Mouse (Mus musculus) heart, embryonic 15.5 days (tissue): ENCODE results near the gene Catsperz. TPM values are rescaled to one million over a fixed set of nuclear protein-coding genes. Genes with fewer than 3 reads are reported as not detected.
"Not testable (repeated sequence)": the region's sequence is repeated elsewhere in the genome, so short reads cannot be mapped to it uniquely, and the experiment has no call there.

ENCODE experiments used
- ATAC-seq: fragments of 200-750 bp; cut with Nextera tagmentation; replicated peaks from 2 replicates; pipeline ENCODE4 v1.8.0; 2017; ENCODE audit warnings: low read depth, moderate TSS enrichment; ENCODE audit not compliant: insufficient number of reproducible peaks, insufficient read depth, low FRiP score
- H3K27ac ChIP-seq: fragments of 300-500 bp; sonication (generic); 2 replicates; pipeline ENCODE4 v1.5.1; 2015; ENCODE audit warnings: mild to moderate bottlenecking, inconsistent platforms
- H3K27me3 ChIP-seq: fragments of 300-500 bp; sonication (generic); 2 replicates; pipeline ENCODE4 v1.6.1; 2015; ENCODE audit warnings: inconsistent platforms
- H3K36me3 ChIP-seq: fragments of 300-500 bp; sonication (generic); 2 replicates; pipeline ENCODE4 v1.6.1; 2015; ENCODE audit warnings: mild to moderate bottlenecking, inconsistent platforms
- H3K4me1 ChIP-seq: fragments of 300-500 bp; sonication (generic); replicated peaks from 2 replicates; pipeline ENCODE4 v1.6.1; 2015; ENCODE audit warnings: inconsistent platforms
- H3K4me2 ChIP-seq: fragments of 300-500 bp; sonication (generic); 2 replicates; pipeline ENCODE4 v1.6.1; 2015; ENCODE audit warnings: inconsistent platforms, mild to moderate bottlenecking, moderate library complexity
- H3K4me3 ChIP-seq: fragments of 300-500 bp; sonication (generic); 2 replicates; pipeline ENCODE4 v1.5.1; 2015; ENCODE audit warnings: mild to moderate bottlenecking, inconsistent platforms
- H3K9ac ChIP-seq: fragments of 300-500 bp; sonication (generic); 2 replicates; pipeline ENCODE4 v1.6.1; 2015; ENCODE audit warnings: mild to moderate bottlenecking, inconsistent platforms
- H3K9me3 ChIP-seq: fragments of 300-500 bp; sonication (generic); replicated peaks from 2 replicates; pipeline ENCODE4 v1.6.1; 2016; ENCODE audit warnings: inconsistent platforms
- WGBS: fragments of 180-500 bp; shearing (Covaris S2); methylation state at CpG from one replicate; pipeline ENCODE4 v1.1.7; 2015; ENCODE audit warnings: mixed read lengths; 5-methylcytosine and 5-hydroxymethylcytosine counted together
- polyA plus RNA-seq: library from polyadenylated mRNA; unstranded; fragments of >200 nt; fragmentation: Nextera tagmentation; extraction: Ambion mirVana; gene quantifications from 2 replicates; pipeline ENCODE4 v1.2.1, GENCODE M21; 2015

The Catsperz gene
- polyA plus RNA-seq, 1 experiment from 2014 or later = 1.9 TPM

DNA sequence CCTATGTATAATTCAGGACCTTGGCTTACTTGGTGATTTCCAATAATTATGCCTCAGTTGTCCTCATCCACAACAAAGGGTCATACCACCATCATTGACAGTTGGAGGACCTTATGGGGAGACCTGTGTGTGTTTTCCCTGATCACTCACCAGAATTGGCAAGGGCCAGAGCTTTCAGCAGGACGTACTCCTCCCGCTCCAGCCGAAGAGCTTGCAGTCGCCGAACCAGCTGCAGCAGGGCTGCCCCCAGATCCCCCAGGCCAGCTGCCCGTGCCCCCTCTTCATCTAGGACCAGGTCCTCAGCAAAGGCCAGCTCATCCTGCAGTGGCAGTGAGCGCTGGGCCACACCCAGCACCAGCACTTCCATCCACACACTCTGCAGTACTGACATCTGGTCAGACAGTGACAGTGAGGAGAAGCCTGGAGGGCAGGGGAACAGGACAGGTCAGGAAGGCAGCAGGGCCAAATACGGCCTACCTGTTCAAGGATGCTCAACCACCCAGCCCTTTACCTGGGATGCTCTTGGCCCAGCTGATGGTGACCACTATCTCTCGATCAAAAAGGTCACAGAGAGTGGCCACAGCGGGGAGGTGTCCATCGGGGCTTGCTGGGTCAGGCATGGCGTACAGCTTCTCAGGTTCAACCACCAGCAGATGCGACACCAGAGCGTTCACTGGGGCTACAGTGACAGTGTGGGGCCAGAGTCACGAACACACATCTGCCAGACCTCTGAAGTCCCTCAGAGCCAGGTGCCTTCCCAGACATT is 12.8 kb downstream of the Catsperz start:
- H3K27me3 ChIP-seq = no peaks in the 10 kb centered on the region
- H3K27ac ChIP-seq = no peak overlapping the region
- H3K36me3 ChIP-seq = peaks cover 32% of the 10 kb centered on the region
- H3K9me3 ChIP-seq = no peaks in the 10 kb centered on the region
- no peak for ATAC-seq
- H3K4me2 ChIP-seq = no peak overlapping the region
- H3K9ac ChIP-seq = no peak overlapping the region
- H3K4me1 ChIP-seq = peaks cover 29% of the 10 kb centered on the region
- WGBS = 89% methylated on average over 15 of the region's 15 CpGs
- no peak overlapping the region for H3K4me3 ChIP-seq

DNA sequence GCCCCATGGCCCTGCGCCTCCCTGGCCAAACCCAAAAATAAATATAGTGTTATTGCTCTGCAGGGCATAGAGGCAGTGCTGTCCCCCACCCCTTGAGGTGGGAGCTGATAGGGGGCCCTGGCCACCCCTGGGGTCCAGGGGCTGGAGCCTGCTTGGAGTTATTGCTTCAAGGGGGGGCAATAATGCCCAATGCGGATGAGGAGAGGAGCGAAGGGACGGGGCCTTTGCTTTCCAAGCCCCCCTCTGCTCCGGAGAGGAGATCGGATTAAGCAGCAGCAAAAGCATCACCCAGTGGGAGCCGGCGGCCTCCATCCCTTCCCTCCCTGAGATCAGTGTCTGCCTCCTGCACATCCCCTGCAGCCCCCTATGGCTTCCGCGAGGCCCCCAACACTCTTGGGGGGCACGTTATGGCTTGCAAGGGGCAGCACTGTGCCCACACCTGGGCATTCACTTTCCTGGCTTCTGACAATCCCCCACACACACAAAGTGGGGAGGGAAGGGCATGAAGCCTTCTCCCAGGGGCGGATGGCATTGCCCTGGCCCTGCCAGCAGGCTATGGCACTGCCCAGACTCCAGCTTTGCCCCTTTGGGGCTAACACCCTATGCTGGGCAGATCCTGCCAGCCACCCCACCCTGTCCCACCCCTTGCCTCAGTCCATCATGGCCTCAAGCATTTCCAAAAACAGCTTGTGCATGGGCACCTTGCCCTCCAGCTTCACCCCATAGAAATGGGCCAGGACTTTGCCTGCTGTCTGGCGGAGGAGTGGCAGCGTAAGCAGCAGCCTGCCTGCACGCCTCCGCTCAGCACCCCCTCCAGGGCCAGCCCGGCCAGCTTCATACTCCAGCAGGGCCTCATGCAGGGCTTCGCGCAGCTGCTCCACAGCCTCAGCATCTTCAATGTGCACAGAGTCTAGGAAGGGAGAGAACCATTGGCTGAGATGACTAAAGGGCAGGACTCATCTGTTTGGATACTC is 13.8 kb downstream of the Catsperz start:
- no peaks in the 10 kb centered on the region for H3K27me3 ChIP-seq
- H3K4me1 ChIP-seq = peaks cover 34% of the 10 kb centered on the region
- 81% methylated on average over 19 of the region's 19 CpGs for WGBS
- peak overlapping the region; percentile 21 for H3K4me3 ChIP-seq
- 0 out of 2 replicates have a peak overlapping the region, but pooled peaks have one; percentile 10 for H3K9ac ChIP-seq
- H3K4me2 ChIP-seq = peak overlapping the region; percentile 83
- no peak for ATAC-seq
- peaks cover 39% of the 10 kb centered on the region for H3K36me3 ChIP-seq
- 0 out of 2 replicates have a peak overlapping the region, but pooled peaks have one; percentile 32 for H3K27ac ChIP-seq
- H3K9me3 ChIP-seq = no peaks in the 10 kb centered on the region

DNA sequence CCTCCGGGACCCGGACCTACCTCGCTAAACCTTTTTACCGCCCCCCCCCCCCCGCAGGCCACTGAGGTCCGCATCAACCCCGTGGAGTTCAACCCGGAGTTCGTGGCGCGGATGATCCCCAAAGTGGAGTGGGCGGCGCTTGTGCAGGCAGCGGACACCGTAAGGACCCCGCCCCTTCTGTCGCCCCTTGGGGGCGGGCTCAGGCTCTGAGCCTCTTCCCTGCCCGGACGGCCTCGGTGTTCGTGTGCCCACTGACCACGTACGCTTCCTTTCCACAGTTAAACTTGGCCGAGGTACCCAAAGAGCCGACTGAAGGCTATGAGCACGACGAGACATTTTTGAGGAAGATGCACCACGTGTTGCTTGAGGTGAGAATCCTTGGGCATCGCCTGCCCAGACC is 14.9 kb downstream of the Catsperz start:
- Histone ChIP-seq H3K4me3 (peak overlapping the region; percentile 80), H3K4me1 (peaks cover 34% of the 10 kb centered on the region), H3K27ac (peak overlapping the region; percentile 100), H3K4me2 (peak overlapping the region; percentile 83), H3K36me3 (peaks cover 48% of the 10 kb centered on the region), H3K9ac (peak overlapping the region; percentile 76)
- under 1% methylated on average over 30 of the region's 30 CpGs for WGBS
- peak; percentile 32 for ATAC-seq
- H3K9me3 ChIP-seq, H3K27me3 ChIP-seq: not testable (repeated sequence)

DNA sequence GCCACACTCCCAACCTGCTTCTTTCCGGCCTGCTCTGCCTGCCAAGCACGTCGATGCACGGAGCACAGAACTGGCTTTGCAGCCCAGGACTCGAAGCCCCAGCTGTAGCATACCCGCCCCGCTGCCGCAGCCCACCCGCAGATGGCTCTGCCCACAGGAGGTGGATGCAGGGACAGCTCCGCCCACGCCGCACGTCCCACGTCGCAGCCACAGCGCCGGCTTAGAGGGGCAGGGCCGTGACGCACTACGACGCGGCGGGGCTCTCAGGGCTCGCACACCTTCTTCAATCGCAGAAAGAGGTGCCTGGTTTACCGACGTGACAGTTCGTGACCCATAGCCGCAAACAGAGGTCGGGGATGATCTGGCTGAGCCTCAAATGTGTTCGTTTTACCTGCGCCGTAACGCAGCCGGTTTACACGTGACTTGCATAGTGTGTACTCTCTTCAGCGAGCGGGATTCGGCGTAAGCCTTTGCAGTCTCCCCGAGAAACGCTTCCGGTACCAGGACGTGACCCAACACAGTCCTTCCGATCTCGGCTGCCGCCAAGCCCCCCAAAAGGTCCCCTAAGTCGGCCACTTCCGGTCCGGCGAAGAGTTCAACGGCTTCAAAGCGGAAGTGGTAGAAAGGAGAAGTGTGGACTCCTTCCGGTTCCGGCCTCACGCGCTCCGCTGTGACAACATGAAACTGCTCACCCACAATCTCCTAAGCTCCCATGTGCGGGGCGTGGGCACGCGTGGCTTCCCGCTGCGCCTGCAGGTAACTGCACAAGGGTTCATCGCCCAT is 15.5 kb downstream of the Catsperz start, which contains the start of the genes Trmt112 and Prdx5:
Trmt112 (plus strand) TSS at position 192 of the 783 bp plus-strand sequence.
Prdx5 (minus strand) TSS at position 600 of the 783 bp plus-strand sequence.
- Histone ChIP-seq H3K9ac (peak within 1 kb of the TSS; percentile 76), H3K9me3 (no peaks in the 10 kb centered on the region), H3K4me3 (peak within 1 kb of the TSS; percentile 80), H3K27me3 (no peaks in the 10 kb centered on the region), H3K36me3 (peaks cover 54% of the 10 kb centered on the region), H3K4me2 (peak within 1 kb of the TSS; percentile 83), H3K4me1 (peaks cover 30% of the 10 kb centered on the region), H3K27ac (peak within 1 kb of the TSS; percentile 100)
- WGBS = under 1% methylated on average over 65 of the region's 65 CpGs
- peak; percentile 90 for ATAC-seq

DNA sequence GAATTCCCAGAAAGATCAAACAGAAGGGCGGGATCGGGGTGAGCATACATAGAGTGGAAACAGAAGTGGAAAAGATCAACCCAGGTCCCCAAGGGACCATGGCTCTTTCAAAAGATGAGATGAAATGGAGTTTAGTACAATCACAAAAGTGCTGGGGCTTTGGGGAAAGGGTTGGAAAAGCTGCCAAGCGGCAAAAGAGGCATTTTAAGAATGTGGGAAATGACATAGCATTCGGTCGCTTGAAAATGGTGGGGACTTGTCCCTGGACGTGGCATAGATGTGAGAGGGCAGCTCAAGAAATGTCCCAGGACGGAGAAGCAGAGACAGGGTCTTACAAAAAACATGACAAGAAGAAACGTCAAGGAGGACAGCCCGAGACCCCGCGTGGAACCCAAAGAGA is 16.2 kb downstream of the Catsperz start:
- WGBS = 6% methylated on average over 11 of the region's 11 CpGs
- Histone ChIP-seq H3K27me3 (no peaks in the 10 kb centered on the region), H3K4me1 (peaks cover 30% of the 10 kb centered on the region), H3K36me3 (peaks cover 51% of the 10 kb centered on the region), H3K9ac (peak overlapping the region; percentile 76), H3K27ac (peak overlapping the region; percentile 100), H3K4me3 (peak overlapping the region; percentile 80), H3K4me2 (peak overlapping the region; percentile 83), H3K9me3 (no peaks in the 10 kb centered on the region)
- ATAC-seq = no peak

DNA sequence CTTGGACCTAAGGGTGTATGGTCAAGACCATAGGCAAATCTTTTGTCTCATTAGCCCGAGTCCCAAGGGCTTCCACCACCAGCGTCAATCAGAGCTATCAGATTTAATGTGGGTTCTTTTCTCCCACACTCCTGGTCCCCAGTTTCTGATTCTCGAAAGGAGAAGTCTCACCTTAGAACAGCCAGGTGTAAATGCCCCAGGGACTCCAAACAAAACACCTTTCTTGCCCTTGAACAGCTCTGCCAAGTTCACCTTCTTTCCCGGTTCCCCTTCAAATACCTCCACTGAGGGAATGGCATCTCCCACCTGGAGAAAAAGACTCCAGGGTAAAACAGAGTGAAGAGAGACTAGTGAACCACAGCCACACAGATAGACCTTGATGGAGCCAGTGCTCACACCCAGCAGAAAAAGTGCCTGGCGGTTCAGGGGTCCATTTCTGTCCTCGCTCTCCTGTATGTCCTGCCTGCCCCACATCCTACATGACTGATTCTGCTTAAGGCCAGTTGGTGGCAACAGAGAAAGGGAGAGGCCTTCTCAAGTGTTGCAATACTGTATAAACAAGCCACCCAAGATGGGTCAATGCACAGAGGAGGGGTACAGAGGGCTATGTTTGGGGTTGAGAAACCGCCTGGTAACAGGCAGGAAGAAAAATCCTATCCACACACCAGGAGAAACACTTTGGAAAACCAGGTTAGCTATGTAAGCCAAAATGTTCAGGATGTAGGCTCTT is 17.2 kb downstream of the Catsperz start:
- Histone ChIP-seq H3K9me3 (no peaks in the 10 kb centered on the region), H3K4me3 (peak overlapping the region; percentile 80), H3K4me2 (peak overlapping the region; percentile 83), H3K27ac (peak overlapping the region; percentile 100; the same call in 1 of the 2 replicates), H3K36me3 (peaks cover 41% of the 10 kb centered on the region), H3K9ac (peak overlapping the region; percentile 76; the same call in 1 of the 2 replicates), H3K27me3 (no peaks in the 10 kb centered on the region), H3K4me1 (peaks cover 30% of the 10 kb centered on the region)
- ATAC-seq = no peak
- WGBS = 82% methylated on average over 7 of the region's 7 CpGs

GRCm38 (mm10) chr19:6907094-6907493 is 18.1 kb downstream of the Catsperz start:
- Histone ChIP-seq H3K4me1 (peaks cover 30% of the 10 kb centered on the region), H3K27ac (no peak overlapping the region), H3K9me3 (no peaks in the 10 kb centered on the region), H3K9ac (no peak overlapping the region), H3K27me3 (no peaks in the 10 kb centered on the region), H3K36me3 (peaks cover 32% of the 10 kb centered on the region), H3K4me3 (no peak overlapping the region), H3K4me2 (no peak overlapping the region)
- no peak for ATAC-seq
- WGBS = 89% methylated on average over 8 of the region's 8 CpGs

DNA sequence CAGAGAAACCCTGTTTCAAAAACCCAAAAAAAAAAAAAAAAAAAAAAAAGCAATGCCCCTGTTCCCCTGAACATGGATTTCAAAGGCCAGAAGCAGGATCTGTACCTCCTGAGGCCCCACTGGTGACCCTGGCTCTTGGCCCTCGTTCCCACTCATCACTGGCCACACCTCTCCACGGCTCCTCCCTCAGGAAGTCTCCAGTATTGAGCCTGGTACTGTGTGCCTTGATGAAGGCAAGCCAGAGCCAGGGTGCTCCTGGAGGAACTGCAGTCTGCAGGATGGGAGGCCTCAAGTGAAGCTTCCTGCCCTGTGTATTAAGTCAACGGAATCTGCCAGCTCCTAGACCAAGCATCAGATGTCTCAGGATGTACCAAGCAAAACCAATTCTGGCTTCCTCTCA is 19.0 kb downstream of the Catsperz start:
- Histone ChIP-seq H3K27ac (no peak overlapping the region), H3K9ac (no peak overlapping the region), H3K27me3 (no peaks in the 10 kb centered on the region), H3K36me3 (peaks cover 23% of the 10 kb centered on the region; the same call in 1 of the 2 replicates), H3K4me2 (no peak overlapping the region), H3K9me3 (no peaks in the 10 kb centered on the region), H3K4me1 (peaks cover 26% of the 10 kb centered on the region), H3K4me3 (no peak overlapping the region)
- ATAC-seq = no peak
- WGBS = 86% methylated on average over 3 of the region's 3 CpGs

- H3K4me3 ChIP-seq = no peak overlapping the region
- H3K9me3 ChIP-seq = no peaks in the 10 kb centered on the region
- peaks cover 22% of the 10 kb centered on the region; the same call in 1 of the 2 replicates for H3K36me3 ChIP-seq
- 92% methylated on average over 11 of the region's 11 CpGs for WGBS
- no peak overlapping the region for H3K27ac ChIP-seq
- H3K9ac ChIP-seq = no peak overlapping the region
- ATAC-seq = no peak
- H3K27me3 ChIP-seq = no peaks in the 10 kb centered on the region
- peaks cover 22% of the 10 kb centered on the region for H3K4me1 ChIP-seq
- no peak overlapping the region for H3K4me2 ChIP-seq
Observed at GRCm38 (mm10) chr19:6905498-6906159, 19.6 kb downstream of the Catsperz start.

DNA sequence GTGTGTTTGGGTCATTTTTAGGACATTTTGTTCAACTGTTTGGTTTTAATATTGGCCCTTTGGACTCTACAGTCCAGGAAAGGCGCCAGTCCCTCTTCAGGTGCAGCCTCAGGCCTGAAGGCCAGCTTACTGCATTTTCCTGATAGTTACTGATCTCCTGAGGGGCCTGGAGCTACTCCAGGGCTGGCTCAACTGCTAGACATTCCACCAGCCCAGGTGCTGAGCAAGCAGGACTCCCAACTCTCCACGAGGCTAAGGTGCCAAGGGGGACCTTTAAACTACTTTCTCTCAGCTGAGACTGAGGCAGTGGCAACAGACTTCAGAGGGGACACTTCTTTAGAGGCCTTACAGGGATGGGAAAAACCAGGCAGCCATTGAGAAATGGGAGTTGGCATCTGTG is 20.3 kb downstream of the Catsperz start:
- no peaks in the 10 kb centered on the region for H3K27me3 ChIP-seq
- peaks cover 22% of the 10 kb centered on the region; the same call in 1 of the 2 replicates for H3K36me3 ChIP-seq
- no peak overlapping the region for H3K27ac ChIP-seq
- peaks cover 20% of the 10 kb centered on the region for H3K4me1 ChIP-seq
- WGBS = 80% methylated on average over 2 of the region's 2 CpGs
- no peak overlapping the region for H3K4me3 ChIP-seq
- no peaks in the 10 kb centered on the region for H3K9me3 ChIP-seq
- no peak overlapping the region for H3K4me2 ChIP-seq
- no peak overlapping the region for H3K9ac ChIP-seq
- no peak for ATAC-seq
